Mouse (Mus musculus) liver, embryonic 12.5 days (tissue): ENCODE measurements around the gene Smndc1. TPM values are rescaled to one million over a fixed set of nuclear protein-coding genes. Genes with fewer than 3 reads are reported as not detected.

ENCODE experiments used
- ATAC-seq: fragments of 200-750 bp; cut with Nextera tagmentation; 2 replicates; pipeline ENCODE4 v1.8.0; 2017; ENCODE audit warnings: moderate number of reproducible peaks, mild to moderate bottlenecking, moderate library complexity
- H3K27ac ChIP-seq: fragments of 300-500 bp; sonication (generic); 2 replicates; pipeline ENCODE4 v1.5.1; 2016; ENCODE audit warnings: mild to moderate bottlenecking
- H3K27me3 ChIP-seq: fragments of 300-500 bp; sonication (generic); replicated peaks from 2 replicates; pipeline ENCODE4 v1.6.1; 2016; ENCODE audit warnings: mild to moderate bottlenecking, moderate library complexity
- H3K36me3 ChIP-seq: fragments of 300-500 bp; sonication (generic); 2 replicates; pipeline ENCODE4 v1.6.1; 2016; ENCODE audit warnings: mild to moderate bottlenecking, moderate library complexity
- H3K4me1 ChIP-seq: fragments of 300-500 bp; sonication (generic); 2 replicates; pipeline ENCODE4 v1.6.1; 2016
- H3K4me2 ChIP-seq: fragments of 300-500 bp; sonication (generic); 2 replicates; pipeline ENCODE4 v1.6.1; 2016; ENCODE audit warnings: mild to moderate bottlenecking, moderate library complexity
- H3K4me3 ChIP-seq: fragments of 300-500 bp; sonication (generic); 2 replicates; pipeline ENCODE4 v1.5.1; 2016; ENCODE audit warnings: mild to moderate bottlenecking, moderate library complexity
- H3K9ac ChIP-seq: fragments of 300-500 bp; sonication (generic); 2 replicates; pipeline ENCODE4 v1.6.1; 2016; ENCODE audit warnings: mild to moderate bottlenecking, moderate library complexity
- H3K9me3 ChIP-seq: fragments of 300-500 bp; sonication (generic); replicated peaks from 2 replicates; pipeline ENCODE4 v1.6.1; 2016; ENCODE audit warnings: mild to moderate bottlenecking, moderate library complexity
- WGBS: fragments of 180-500 bp; shearing (Covaris S2); methylation state at CpG from one replicate; pipeline ENCODE4 v1.1.7; 2016; ENCODE audit not compliant: insufficient replicate concordance; 5-methylcytosine and 5-hydroxymethylcytosine counted together
- polyA plus RNA-seq: library from polyadenylated mRNA; unstranded; fragments of >200 nt; fragmentation: Nextera tagmentation; extraction: Ambion mirVana; gene quantifications from 2 replicates; pipeline ENCODE4 v1.2.1, GENCODE M21; 2016

Smndc1 gene
- polyA plus RNA-seq, 1 experiment from 2014 or later = 29.3 TPM

DNA sequence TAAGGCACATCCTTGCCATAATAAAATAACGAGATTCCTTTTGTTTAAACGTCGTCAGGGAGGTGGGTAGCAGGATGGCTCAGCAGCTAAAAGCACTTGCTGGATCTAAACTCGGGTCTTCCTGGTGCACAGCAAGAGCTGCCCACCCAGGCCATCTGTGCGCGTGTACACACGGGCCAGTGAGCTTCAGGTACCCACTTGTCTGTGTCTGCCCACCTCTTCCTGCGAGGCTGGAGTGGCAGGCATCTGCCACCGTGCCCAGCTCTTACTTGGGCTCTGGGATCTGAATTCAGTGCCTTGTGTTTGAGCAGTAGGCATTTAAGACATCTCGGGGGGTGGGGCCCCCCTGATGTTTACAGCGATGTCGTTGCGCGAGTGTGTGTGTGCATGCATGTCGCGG is 35.3 kb downstream of the Smndc1 start:
- Histone ChIP-seq H3K4me1 (peaks cover 7% of the 10 kb centered on the region; the same call in 1 of the 2 replicates), H3K36me3 (peaks cover 26% of the 10 kb centered on the region), H3K27me3 (no peaks in the 10 kb centered on the region), H3K4me2 (no peak overlapping the region), H3K9me3 (0 out of 2 replicates have a peak, but pooled peaks cover 2% of the 10 kb centered on the region), H3K4me3 (no peak overlapping the region), H3K9ac (no peak overlapping the region), H3K27ac (no peak overlapping the region)
- WGBS = 87% methylated on average over 16 of the region's 16 CpGs
- ATAC-seq = no peak

DNA sequence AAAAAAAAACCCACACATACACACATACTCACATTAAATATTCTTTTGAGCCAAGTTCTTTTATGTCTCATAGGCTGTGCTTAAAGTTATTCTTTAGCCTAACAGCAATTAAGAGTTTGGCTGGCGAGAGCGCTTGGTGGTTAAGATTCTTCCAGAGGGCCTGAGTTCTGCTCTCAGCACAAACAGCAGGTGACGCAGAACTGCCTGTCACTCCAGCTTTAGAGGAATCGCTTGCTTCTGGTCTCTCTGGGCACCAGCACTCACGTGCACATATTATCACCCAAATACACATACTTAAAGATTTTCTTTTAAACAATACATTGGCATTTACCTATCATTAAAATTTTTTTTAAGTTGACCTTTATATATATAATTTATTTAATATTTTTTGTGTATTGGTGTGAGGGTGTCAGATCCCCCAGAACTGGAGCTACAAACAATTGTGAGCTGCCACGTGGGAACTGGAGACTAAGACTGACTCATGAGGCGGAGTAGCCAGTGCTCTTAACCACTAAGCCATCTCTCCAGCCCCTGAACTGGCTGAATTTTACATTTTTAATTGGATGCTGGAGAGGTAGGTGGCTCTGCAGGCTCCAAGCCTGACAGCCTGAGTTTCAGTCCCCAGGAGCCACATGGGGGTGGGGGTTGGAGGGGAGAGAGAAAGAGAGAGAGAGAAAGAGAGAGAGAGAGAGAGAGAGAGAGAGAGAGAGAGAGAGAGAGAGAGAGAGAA is 35.9 kb downstream of the Smndc1 start:
- Histone ChIP-seq H3K36me3 (peaks cover 26% of the 10 kb centered on the region), H3K27ac (no peak overlapping the region), H3K4me2 (no peak overlapping the region), H3K4me3 (no peak overlapping the region), H3K9ac (no peak overlapping the region), H3K9me3 (0 out of 2 replicates have a peak, but pooled peaks cover 2% of the 10 kb centered on the region), H3K27me3 (no peaks in the 10 kb centered on the region), H3K4me1 (0 out of 2 replicates have a peak, but pooled peaks cover under 1% of the 10 kb centered on the region)
- ATAC-seq = no peak
- WGBS = 79% methylated on average over 7 of the region's 7 CpGs

DNA sequence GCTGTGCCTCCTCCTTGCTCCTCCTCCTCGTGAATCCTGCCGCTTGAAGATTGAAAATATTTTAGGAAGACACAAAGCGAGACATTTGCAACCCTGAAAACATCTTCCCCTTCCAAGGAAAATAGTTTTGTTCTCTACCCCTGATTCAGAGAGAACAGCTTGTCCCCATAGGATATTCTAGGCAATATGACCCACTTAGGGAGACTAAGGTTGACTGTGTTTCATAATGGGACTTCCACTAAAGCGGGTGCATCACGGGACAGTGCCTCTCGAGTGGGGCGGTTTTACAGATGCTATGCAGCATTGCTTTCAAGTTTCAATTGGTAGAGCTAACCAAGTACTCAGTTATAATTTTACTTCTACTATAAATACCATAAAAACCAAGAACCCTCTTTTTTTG is 36.5 kb downstream of the Smndc1 start:
- WGBS = 91% methylated on average over 7 of the region's 7 CpGs
- no peak for ATAC-seq
- no peaks in the 10 kb centered on the region for H3K27me3 ChIP-seq
- H3K4me2 ChIP-seq = no peak overlapping the region
- H3K36me3 ChIP-seq = peaks cover 30% of the 10 kb centered on the region
- 0 out of 2 replicates have a peak, but pooled peaks cover 2% of the 10 kb centered on the region for H3K9me3 ChIP-seq
- no peak overlapping the region for H3K27ac ChIP-seq
- no peaks in the 10 kb centered on the region for H3K4me1 ChIP-seq
- H3K4me3 ChIP-seq = no peak overlapping the region
- no peak overlapping the region for H3K9ac ChIP-seq

DNA sequence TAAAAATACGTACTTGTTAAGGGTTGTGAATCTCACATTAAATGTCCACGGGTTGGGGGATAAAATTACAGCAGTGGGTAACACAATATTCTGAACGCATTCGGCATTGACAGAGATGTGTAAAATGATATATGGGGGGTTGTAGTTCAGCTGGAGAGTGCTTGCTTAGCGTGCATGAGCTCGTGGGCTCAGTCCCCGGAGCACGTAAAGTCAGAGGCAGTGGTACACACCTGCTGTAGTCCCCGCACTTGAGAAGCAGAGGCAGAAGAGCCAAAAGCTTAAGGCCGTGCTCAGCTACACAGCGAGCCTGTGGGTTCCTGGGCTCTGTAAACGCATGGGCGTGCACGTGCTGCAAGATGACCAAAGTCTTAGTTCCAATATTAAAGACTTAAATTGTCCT is 44.6 kb downstream of the Smndc1 start:
- H3K36me3 ChIP-seq = peaks cover 16% of the 10 kb centered on the region
- peaks cover 8% of the 10 kb centered on the region for H3K4me1 ChIP-seq
- no peak overlapping the region for H3K4me2 ChIP-seq
- no peak overlapping the region for H3K4me3 ChIP-seq
- 84% methylated on average over 14 of the region's 14 CpGs for WGBS
- ATAC-seq = no peak
- H3K9ac ChIP-seq = no peak overlapping the region
- H3K27ac ChIP-seq = no peak overlapping the region
- H3K9me3 ChIP-seq = no peaks in the 10 kb centered on the region
- H3K27me3 ChIP-seq = no peaks in the 10 kb centered on the region

DNA sequence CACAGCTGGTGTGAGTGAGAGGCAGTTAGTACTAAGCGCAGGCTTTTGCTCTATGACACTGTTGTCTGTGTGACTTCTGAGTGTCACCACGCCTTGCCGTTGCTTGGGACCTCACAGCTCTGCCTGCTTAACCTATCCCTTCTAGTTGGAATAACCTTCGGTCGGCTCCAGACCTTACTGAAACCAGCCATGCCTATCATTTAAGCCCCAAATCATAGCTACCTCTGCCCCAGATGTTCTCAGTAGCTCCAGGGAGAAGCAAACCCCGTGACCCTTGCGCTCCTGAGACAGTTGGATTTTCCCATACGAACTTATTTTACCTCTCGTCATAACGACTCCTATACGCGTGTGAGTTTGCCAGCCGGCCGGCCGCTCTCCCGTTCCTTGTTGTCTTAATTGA is 46.3 kb downstream of the Smndc1 start:
- WGBS = 87% methylated on average over 16 of the region's 16 CpGs
- H3K4me1 ChIP-seq = peaks cover 19% of the 10 kb centered on the region
- H3K36me3 ChIP-seq = peaks cover 11% of the 10 kb centered on the region
- H3K4me3 ChIP-seq = no peak overlapping the region
- peak overlapping the region; percentile 20; the same call in 1 of the 2 replicates for H3K4me2 ChIP-seq
- ATAC-seq = no peak
- no peak overlapping the region for H3K27ac ChIP-seq
- H3K27me3 ChIP-seq = no peaks in the 10 kb centered on the region
- H3K9ac ChIP-seq = no peak overlapping the region
- no peaks in the 10 kb centered on the region for H3K9me3 ChIP-seq

DNA sequence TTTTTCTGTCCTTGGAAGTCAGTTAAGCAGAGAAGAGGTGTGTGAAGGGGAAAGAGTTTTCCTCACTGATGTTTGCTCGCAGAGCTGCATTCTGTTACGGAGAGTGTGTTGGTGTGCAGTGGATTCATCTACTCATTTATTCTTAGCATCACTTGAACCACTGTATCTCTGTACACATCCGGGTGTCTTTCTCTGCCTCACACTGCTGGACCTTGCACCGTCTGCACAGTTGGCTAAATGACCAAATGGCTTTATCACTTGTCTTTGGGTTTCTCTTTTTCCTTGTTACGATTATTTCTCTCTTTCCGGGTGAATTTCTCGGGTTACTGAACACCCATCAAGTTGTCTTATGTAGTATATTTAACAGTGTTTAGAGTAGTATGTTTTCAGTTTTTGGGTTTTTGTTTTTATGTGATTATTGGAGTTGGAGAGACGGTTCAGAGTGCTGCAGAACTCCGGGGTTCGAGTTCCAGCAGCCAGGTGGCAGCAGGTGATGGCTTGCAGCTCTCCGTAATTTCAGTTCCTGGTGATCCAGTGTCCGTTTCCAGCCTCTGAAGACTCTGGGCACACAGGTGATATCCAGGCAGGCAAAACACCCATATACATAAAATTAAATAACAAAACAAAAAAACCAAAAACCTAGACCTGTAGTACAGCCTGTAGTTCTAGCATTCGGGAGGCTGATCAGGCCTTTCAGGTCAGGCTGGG is 47.0 kb downstream of the Smndc1 start:
- no peak overlapping the region for H3K4me2 ChIP-seq
- no peaks in the 10 kb centered on the region for H3K9me3 ChIP-seq
- H3K4me3 ChIP-seq = no peak overlapping the region
- H3K27me3 ChIP-seq = no peaks in the 10 kb centered on the region
- WGBS = 88% methylated on average over 13 of the region's 13 CpGs
- peaks cover 14% of the 10 kb centered on the region for H3K36me3 ChIP-seq
- H3K9ac ChIP-seq = no peak overlapping the region
- ATAC-seq = no peak
- no peak overlapping the region for H3K27ac ChIP-seq
- peaks cover 19% of the 10 kb centered on the region for H3K4me1 ChIP-seq

DNA sequence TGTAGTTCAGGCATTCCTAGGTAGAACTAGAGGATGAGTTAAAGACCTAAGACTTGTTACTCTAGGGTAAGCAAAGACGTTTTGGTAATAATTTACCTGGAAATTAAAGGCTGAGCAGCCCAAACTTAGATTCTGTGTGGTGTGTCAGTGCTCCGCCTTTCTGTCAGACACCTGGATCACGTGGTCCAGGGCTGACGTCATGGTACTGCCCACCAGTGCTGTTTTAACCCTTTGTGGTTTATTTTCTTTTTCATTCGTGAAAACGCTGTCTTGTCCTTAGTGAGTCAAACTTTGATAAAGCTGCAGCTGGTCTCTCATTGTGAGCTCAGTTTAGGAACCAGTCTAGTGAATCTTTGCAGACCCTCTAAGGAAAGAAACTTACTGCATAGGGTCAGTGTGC is 50.0 kb downstream of the Smndc1 start:
- Histone ChIP-seq H3K27me3 (no peaks in the 10 kb centered on the region), H3K9me3 (no peaks in the 10 kb centered on the region), H3K4me1 (peaks cover 19% of the 10 kb centered on the region), H3K36me3 (peaks cover 32% of the 10 kb centered on the region), H3K4me2 (0 out of 2 replicates have a peak overlapping the region, but pooled peaks have one; percentile 6), H3K27ac (no peak overlapping the region), H3K4me3 (no peak overlapping the region), H3K9ac (no peak overlapping the region)
- no peak for ATAC-seq
- 15% methylated on average over 6 of the region's 6 CpGs for WGBS

DNA sequence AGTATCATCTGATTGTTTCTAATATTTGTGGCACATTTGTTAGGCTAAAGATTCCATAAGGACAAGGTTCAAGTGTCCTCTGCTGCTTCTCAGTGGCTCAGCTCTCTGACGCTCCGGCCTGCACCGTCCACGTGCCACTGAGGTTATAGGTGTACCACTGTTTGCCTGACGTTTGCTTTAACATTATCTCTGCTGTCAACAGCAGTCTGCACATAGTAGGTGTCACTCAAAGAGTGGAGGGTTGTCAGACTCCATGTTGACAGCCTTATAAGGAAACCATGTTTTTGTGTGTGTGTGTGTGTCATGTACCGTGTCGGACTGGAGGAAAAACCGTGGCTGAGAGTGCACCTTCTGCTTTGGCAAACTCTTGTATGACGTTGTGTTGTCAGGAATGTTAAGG is 55.1 kb downstream of the Smndc1 start:
- no peak for ATAC-seq
- Histone ChIP-seq H3K9me3 (no peaks in the 10 kb centered on the region), H3K4me3 (no peak overlapping the region), H3K4me1 (peaks cover 38% of the 10 kb centered on the region), H3K36me3 (peaks cover 67% of the 10 kb centered on the region), H3K27me3 (no peaks in the 10 kb centered on the region), H3K27ac (no peak overlapping the region), H3K9ac (no peak overlapping the region), H3K4me2 (no peak overlapping the region)
- 86% methylated on average over 9 of the region's 9 CpGs for WGBS

DNA sequence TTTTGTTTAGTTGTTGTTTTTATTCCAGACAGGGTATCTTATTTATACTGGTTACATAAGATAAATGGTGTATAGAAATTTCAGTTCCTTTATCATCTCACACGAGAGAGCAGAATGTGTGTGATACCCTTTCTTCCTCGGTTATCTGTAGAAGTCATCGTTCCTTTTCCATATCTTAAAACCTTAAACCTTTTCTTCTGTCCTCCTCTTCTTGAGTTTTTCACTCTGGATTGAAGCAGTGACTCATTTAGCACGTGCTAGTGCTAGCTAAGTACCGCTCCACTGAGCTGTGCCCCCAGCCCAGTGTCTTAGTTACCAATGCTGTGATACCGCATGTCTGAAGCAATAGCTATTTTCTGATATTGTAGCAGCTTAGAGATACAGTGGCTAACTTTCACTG is 56.6 kb downstream of the Smndc1 start:
- Histone ChIP-seq H3K9me3 (no peaks in the 10 kb centered on the region), H3K4me2 (no peak overlapping the region), H3K27me3 (no peaks in the 10 kb centered on the region), H3K9ac (no peak overlapping the region), H3K27ac (no peak overlapping the region), H3K36me3 (peaks cover 65% of the 10 kb centered on the region), H3K4me1 (peaks cover 41% of the 10 kb centered on the region), H3K4me3 (no peak overlapping the region)
- no peak for ATAC-seq
- 53% methylated on average over 6 of the region's 6 CpGs for WGBS

DNA sequence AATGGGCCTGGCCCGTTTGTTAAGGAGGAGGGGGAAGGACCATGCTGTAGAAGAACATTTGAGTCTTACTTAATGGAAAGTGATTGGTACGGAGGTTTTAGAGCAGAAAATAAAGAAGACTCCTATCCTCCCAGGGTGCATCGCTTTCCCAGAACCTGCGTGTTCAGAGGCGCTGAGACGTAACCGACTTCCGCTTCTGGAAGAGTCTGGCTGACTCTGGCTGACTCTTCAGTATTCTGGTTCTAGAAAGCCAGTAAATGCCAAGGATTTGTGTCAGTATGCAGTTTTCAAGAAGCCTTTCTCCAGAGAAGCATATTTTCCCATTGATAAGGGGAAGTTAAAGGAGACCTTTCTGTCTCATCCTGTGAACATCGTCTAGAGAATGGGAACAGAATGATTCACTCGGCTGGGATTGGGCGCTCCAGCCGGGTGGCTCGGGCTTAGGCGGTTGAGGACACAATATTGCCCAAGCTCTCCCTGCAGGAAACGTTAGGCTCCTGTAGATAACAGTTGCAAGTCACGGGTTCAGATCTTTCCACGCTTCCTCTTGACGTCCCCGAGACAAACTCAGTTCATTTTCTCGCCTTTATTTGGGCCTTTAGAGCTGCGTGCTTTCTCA is 58.4 kb downstream of the Smndc1 start:
- H3K4me2 ChIP-seq = 0 out of 2 replicates have a peak overlapping the region, but pooled peaks have one; percentile 100
- no peak overlapping the region for H3K9ac ChIP-seq
- H3K4me1 ChIP-seq = peaks cover 58% of the 10 kb centered on the region
- WGBS = 57% methylated on average over 21 of the region's 21 CpGs
- H3K4me3 ChIP-seq = no peak overlapping the region
- peaks cover 50% of the 10 kb centered on the region for H3K36me3 ChIP-seq
- H3K9me3 ChIP-seq = no peaks in the 10 kb centered on the region
- ATAC-seq = no peak
- no peaks in the 10 kb centered on the region for H3K27me3 ChIP-seq
- peak overlapping the region; percentile 47 for H3K27ac ChIP-seq

DNA sequence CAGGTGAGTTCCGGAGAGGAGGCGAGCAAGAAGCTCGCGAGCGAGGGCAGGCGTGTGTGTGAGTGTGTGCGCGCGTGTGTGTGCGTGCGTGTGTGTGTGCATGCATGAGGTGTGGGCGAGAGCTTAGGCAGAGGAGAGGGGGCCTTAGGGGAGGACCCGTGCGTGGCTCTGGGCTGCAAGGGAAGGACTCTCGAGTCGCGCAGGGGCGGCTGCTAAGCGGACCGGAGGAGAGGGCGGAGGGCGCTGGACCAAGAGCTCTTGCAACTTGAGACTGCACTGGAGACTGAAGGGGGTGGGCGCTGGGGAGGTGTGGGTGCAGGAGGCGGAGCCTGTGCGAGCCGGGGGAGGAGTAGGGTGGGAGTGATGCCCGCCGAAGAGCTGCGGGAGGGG is 60.4 kb downstream of the Smndc1 start:
- H3K4me1 ChIP-seq = peaks cover 76% of the 10 kb centered on the region
- no peaks in the 10 kb centered on the region for H3K9me3 ChIP-seq
- H3K4me2 ChIP-seq = peak overlapping the region; percentile 100
- H3K27me3 ChIP-seq = no peaks in the 10 kb centered on the region
- peak; percentile 28 for ATAC-seq
- peaks cover 31% of the 10 kb centered on the region for H3K36me3 ChIP-seq
- WGBS = under 1% methylated on average over 29 of the region's 29 CpGs
- peak overlapping the region; percentile 88 for H3K4me3 ChIP-seq
- H3K9ac ChIP-seq = peak overlapping the region; percentile 93
- H3K27ac ChIP-seq = peak overlapping the region; percentile 89
